Mouse (Mus musculus): Measurements from ENCODE around the gene Zcwpw1. TPM values are rescaled to one million over a fixed set of nuclear protein-coding genes. Genes with fewer than 3 reads are reported as not detected.
A peak's percentile ranks its signal among the peaks of the same experiment; 100 is the strongest.
"Not testable (repeated sequence)": the region's sequence is repeated elsewhere in the genome, so short reads cannot be mapped to it uniquely, and the experiment has no call there.

Zcwpw1 gene
- polyA plus RNA-seq, 1 experiment, result 6.1 TPM

GRCm38 (mm10) chr5:137825971-137826370, 38.4 kb downstream of the Zcwpw1 start:
- TF ChIP-seq POLR2A (IDR thresholded peaks at IDR 0.05; ENCODE audit: borderline replicate concordance, low read depth, low read length), result no peak
- peaks cover 76% of the 10 kb centered on the region for H3K4me1 ChIP-seq (ENCODE audit: control insufficient read depth, insufficient read depth, low read length)
- H3K4me3 ChIP-seq (ENCODE audit: insufficient read depth, low read length), result no peak overlapping the region
- H3K27ac ChIP-seq (ENCODE audit: insufficient read depth, low read depth, low read length), result no peak overlapping the region

- TF ChIP-seq CTCF (IDR thresholded peaks at IDR 0.05; ENCODE audit: low read depth, low read length) (no peak), POLR2A (IDR thresholded peaks at IDR 0.05; ENCODE audit: borderline replicate concordance, low read depth, low read length) (no peak)
Observed at GRCm38 (mm10) chr5:137826421-137826820, 38.8 kb downstream of the Zcwpw1 start.

GRCm38 (mm10) chr5:137828694-137829093, 41.1 kb downstream of the Zcwpw1 start:
- Histone ChIP-seq H3K27ac (ENCODE audit: insufficient read depth, low read depth, low read length) (peak overlapping the region; percentile 71), H3K4me3 (ENCODE audit: insufficient read depth, low read length) (no peak overlapping the region), H3K4me1 (ENCODE audit: control insufficient read depth, insufficient read depth, low read length) (peaks cover 82% of the 10 kb centered on the region)
- TF ChIP-seq CTCF (IDR thresholded peaks at IDR 0.05; ENCODE audit: low read depth, low read length) (no peak), POLR2A (IDR thresholded peaks at IDR 0.05; ENCODE audit: borderline replicate concordance, low read depth, low read length) (no peak)

More at GRCm38 (mm10) chr5:137826421-137826820, 38.8 kb downstream of the Zcwpw1 start:
- peaks cover 78% of the 10 kb centered on the region for H3K4me1 ChIP-seq (ENCODE audit: control insufficient read depth, insufficient read depth, low read length)
- H3K4me3 ChIP-seq (ENCODE audit: insufficient read depth, low read length), result no peak overlapping the region
- H3K27ac ChIP-seq (ENCODE audit: insufficient read depth, low read depth, low read length), result no peak overlapping the region

- Histone ChIP-seq H3K4me1 (ENCODE audit: control insufficient read depth, insufficient read depth, low read length) (peaks cover 83% of the 10 kb centered on the region), H3K27ac (ENCODE audit: insufficient read depth, low read depth, low read length) (peak overlapping the region; percentile 78)
Observed at GRCm38 (mm10) chr5:137830238-137830637, 42.6 kb downstream of the Zcwpw1 start.

GRCm38 (mm10) chr5:137831106-137831505, 43.5 kb downstream of the Zcwpw1 start:
- peaks cover 80% of the 10 kb centered on the region for H3K4me1 ChIP-seq (ENCODE audit: control insufficient read depth, insufficient read depth, low read length)
- no peak for TF ChIP-seq CTCF (IDR thresholded peaks at IDR 0.05; ENCODE audit: low read depth, low read length)
- TF ChIP-seq POLR2A (IDR thresholded peaks at IDR 0.05; ENCODE audit: borderline replicate concordance, low read depth, low read length), result no peak
- H3K27ac ChIP-seq (ENCODE audit: insufficient read depth, low read depth, low read length), result peak overlapping the region; percentile 78
- no peak overlapping the region for H3K4me3 ChIP-seq (ENCODE audit: insufficient read depth, low read length)

More at GRCm38 (mm10) chr5:137830238-137830637, 42.6 kb downstream of the Zcwpw1 start:
- no peak for TF ChIP-seq POLR2A (IDR thresholded peaks at IDR 0.05; ENCODE audit: borderline replicate concordance, low read depth, low read length)
- no peak for TF ChIP-seq CTCF (IDR thresholded peaks at IDR 0.05; ENCODE audit: low read depth, low read length)
- no peak overlapping the region for H3K4me3 ChIP-seq (ENCODE audit: insufficient read depth, low read length)

GRCm38 (mm10) chr5:137831506-137831905, 43.9 kb downstream of the Zcwpw1 start:
- TF ChIP-seq POLR2A (IDR thresholded peaks at IDR 0.05; ENCODE audit: borderline replicate concordance, low read depth, low read length) (no peak), CTCF (IDR thresholded peaks at IDR 0.05; ENCODE audit: low read depth, low read length) (no peak)
- Histone ChIP-seq H3K4me3 (ENCODE audit: insufficient read depth, low read length) (no peak overlapping the region), H3K27ac (ENCODE audit: insufficient read depth, low read depth, low read length) (peak overlapping the region; percentile 78)

GRCm38 (mm10) chr5:137833500-137833899, 45.9 kb downstream of the Zcwpw1 start:
- peaks cover 73% of the 10 kb centered on the region for H3K4me1 ChIP-seq (ENCODE audit: control insufficient read depth, insufficient read depth, low read length)
- no peak overlapping the region for H3K4me3 ChIP-seq (ENCODE audit: insufficient read depth, low read length)
- H3K27ac ChIP-seq (ENCODE audit: insufficient read depth, low read depth, low read length), result no peak overlapping the region
- TF ChIP-seq CTCF (IDR thresholded peaks at IDR 0.05; ENCODE audit: low read depth, low read length) (no peak), POLR2A (IDR thresholded peaks at IDR 0.05; ENCODE audit: borderline replicate concordance, low read depth, low read length) (no peak)

More at GRCm38 (mm10) chr5:137831506-137831905, 43.9 kb downstream of the Zcwpw1 start:
- peaks cover 77% of the 10 kb centered on the region for H3K4me1 ChIP-seq (ENCODE audit: control insufficient read depth, insufficient read depth, low read length)

GRCm38 (mm10) chr5:137835966-137836520, 48.4 kb downstream of the Zcwpw1 start, which contains the start of gene Pilra:
Gene Pilra (minus strand): TSS chr5:137836281.
- Histone ChIP-seq H3K4me1 (ENCODE audit: control insufficient read depth, insufficient read depth, low read length) (peaks cover 51% of the 10 kb centered on the region), H3K4me3 (ENCODE audit: insufficient read depth, low read length) (peak within 1 kb of the TSS; percentile 49), H3K27ac (ENCODE audit: insufficient read depth, low read depth, low read length) (peak within 1 kb of the TSS; percentile 75)

- no peak for TF ChIP-seq POLR2A (IDR thresholded peaks at IDR 0.05; ENCODE audit: borderline replicate concordance, low read depth, low read length)
- TF ChIP-seq CTCF (IDR thresholded peaks at IDR 0.05; ENCODE audit: low read depth, low read length), result no peak
- Histone ChIP-seq H3K27ac (ENCODE audit: insufficient read depth, low read depth, low read length) (peak overlapping the region; percentile 75), H3K4me1 (ENCODE audit: control insufficient read depth, insufficient read depth, low read length) (peaks cover 46% of the 10 kb centered on the region), H3K4me3 (ENCODE audit: insufficient read depth, low read length) (no peak overlapping the region)
Observed at GRCm38 (mm10) chr5:137836611-137837010, 49.0 kb downstream of the Zcwpw1 start.

GRCm38 (mm10) chr5:137837110-137837509, 49.5 kb downstream of the Zcwpw1 start:
- H3K4me3 ChIP-seq (ENCODE audit: insufficient read depth, low read length), result not testable (repeated sequence)
- peak overlapping the region; percentile 75 for H3K27ac ChIP-seq (ENCODE audit: insufficient read depth, low read depth, low read length)
- peaks cover 41% of the 10 kb centered on the region for H3K4me1 ChIP-seq (ENCODE audit: control insufficient read depth, insufficient read depth, low read length)

GRCm38 (mm10) chr5:137850313-137850712, 62.7 kb downstream of the Zcwpw1 start:
- not testable (repeated sequence) for H3K27ac ChIP-seq (ENCODE audit: insufficient read depth, low read depth, low read length); H3K4me1 ChIP-seq (ENCODE audit: control insufficient read depth, insufficient read depth, low read length); H3K4me3 ChIP-seq (ENCODE audit: insufficient read depth, low read length)

- H3K27ac ChIP-seq (ENCODE audit: insufficient read depth, low read depth, low read length); H3K4me3 ChIP-seq (ENCODE audit: insufficient read depth, low read length): not testable (repeated sequence)
- peaks cover 36% of the 10 kb centered on the region for H3K4me1 ChIP-seq (ENCODE audit: control insufficient read depth, insufficient read depth, low read length)
Observed at GRCm38 (mm10) chr5:137854907-137855306, 67.3 kb downstream of the Zcwpw1 start.

GRCm38 (mm10) chr5:137856870-137857269, 69.3 kb downstream of the Zcwpw1 start:
- H3K4me3 ChIP-seq (ENCODE audit: insufficient read depth, low read length), result peak overlapping the region; percentile 19

GRCm38 (mm10) chr5:137857960-137858710, 70.5 kb downstream of the Zcwpw1 start, which contains the start of gene Pilrb1:
Gene Pilrb1 (minus strand): TSS chr5:137858106.
- H3K27ac ChIP-seq (ENCODE audit: insufficient read depth, low read depth, low read length), result peak within 1 kb of the TSS; percentile 61
- peaks cover 32% of the 10 kb centered on the region for H3K4me1 ChIP-seq (ENCODE audit: control insufficient read depth, insufficient read depth, low read length)
- peak within 1 kb of the TSS; percentile 54 for H3K4me3 ChIP-seq (ENCODE audit: insufficient read depth, low read length)

More at GRCm38 (mm10) chr5:137856870-137857269, 69.3 kb downstream of the Zcwpw1 start:
- H3K27ac ChIP-seq (ENCODE audit: insufficient read depth, low read depth, low read length), result not testable (repeated sequence)
- H3K4me1 ChIP-seq (ENCODE audit: control insufficient read depth, insufficient read depth, low read length), result peaks cover 29% of the 10 kb centered on the region
